Mouse (Mus musculus) forebrain, embryonic 14.5 days (tissue): ENCODE results near the gene Slc25a28. TPM values are rescaled to one million over a fixed set of nuclear protein-coding genes. Genes with fewer than 3 reads are reported as not detected.
A peak's percentile ranks its signal among the peaks of the same experiment; 100 is the strongest.

Experiments used
- ATAC-seq: fragments of 200-750 bp; cut with Nextera tagmentation; 2 replicates; pipeline ENCODE4 v1.8.0; 2017; ENCODE audit warnings: mild to moderate bottlenecking, moderate library complexity
- DNase-seq: peaks from one replicate; pipeline ENCODE4 v3.0.0-alpha.2; 2015; ENCODE audit warnings: low spot score
- H3K27ac ChIP-seq: fragments of 300-500 bp; sonication (generic); 2 replicates; pipeline ENCODE4 v1.5.1; 2014; ENCODE audit warnings: low read depth, mild to moderate bottlenecking, control low read depth, low read length, moderate library complexity
- H3K27me3 ChIP-seq: fragments of 300-500 bp; sonication (generic); replicated peaks from 2 replicates; pipeline ENCODE4 v1.6.1; 2014; ENCODE audit warnings: low read length, control low read depth, mixed read lengths; ENCODE audit not compliant: control insufficient read depth, insufficient read depth
- H3K36me3 ChIP-seq: fragments of 300-500 bp; sonication (generic); 2 replicates; pipeline ENCODE4 v1.6.1; 2014; ENCODE audit warnings: low read length, control low read depth; ENCODE audit not compliant: control insufficient read depth, insufficient read depth
- H3K4me1 ChIP-seq: fragments of 300-500 bp; sonication (generic); 2 replicates; pipeline ENCODE4 v1.6.1; 2014; ENCODE audit warnings: antibody characterized with exemption, low read length, control low read depth; ENCODE audit not compliant: control insufficient read depth, insufficient read depth
- H3K4me2 ChIP-seq: fragments of 300-500 bp; sonication (generic); 2 replicates; pipeline ENCODE4 v1.6.1; 2014; ENCODE audit warnings: mild to moderate bottlenecking, control low read depth, low read length
- H3K4me3 ChIP-seq: fragments of 300-500 bp; sonication (generic); 2 replicates; pipeline ENCODE4 v1.5.1; 2014; ENCODE audit warnings: low read depth, low read length, control low read depth
- H3K9ac ChIP-seq: fragments of 300-500 bp; sonication (generic); 2 replicates; pipeline ENCODE4 v1.6.1; 2014; ENCODE audit warnings: mild to moderate bottlenecking, low read length, control low read depth, moderate library complexity
- H3K9me3 ChIP-seq: fragments of 300-500 bp; sonication (generic); replicated peaks from 2 replicates; pipeline ENCODE4 v1.6.1; 2016; ENCODE audit warnings: low read length, control low read depth, mixed read lengths; ENCODE audit not compliant: control insufficient read depth
- WGBS: fragments of 180-500 bp; shearing (Covaris S2); extraction: QIAGEN DNeasy Blood & Tissue Kit; methylation state at CpG from one replicate; pipeline ENCODE4 v1.1.7; 2014; 5-methylcytosine and 5-hydroxymethylcytosine counted together
- polyA plus RNA-seq: library from polyadenylated mRNA; unstranded; fragments of >200 nt; fragmentation: Nextera tagmentation; extraction: Ambion mirVana; gene quantifications from 2 replicates; pipeline ENCODE4 v1.2.1, GENCODE M21; 2014

Gene Slc25a28
- polyA plus RNA-seq, 1 experiment from 2014 or later: 12.0 TPM

DNA sequence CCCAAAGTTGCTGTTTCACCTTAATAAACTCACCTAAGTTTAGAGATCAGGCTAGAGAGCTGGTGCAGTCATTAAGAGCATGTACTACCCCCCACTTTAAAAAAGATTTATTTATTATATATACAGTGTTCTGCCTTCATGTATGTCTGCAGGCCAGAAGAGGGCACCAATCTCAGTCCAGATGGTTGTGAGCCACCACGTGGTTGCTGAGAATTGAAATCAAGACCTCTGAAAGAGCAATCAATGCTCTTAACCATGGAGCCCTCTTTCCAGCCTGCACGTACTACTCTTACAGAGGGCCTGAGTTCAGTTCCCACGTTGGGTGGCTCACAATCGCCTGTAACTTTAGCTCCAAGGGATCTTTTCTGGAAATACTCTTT lies 7.3 kb downstream of the Slc25a28 start:
- ATAC-seq (no peak), DNase-seq (no peak)
- Histone ChIP-seq H3K9me3 (no peaks in the 10 kb centered on the region), H3K4me3 (no peak overlapping the region), H3K4me1 (peaks cover 1% of the 10 kb centered on the region; the same call in 1 of the 2 replicates), H3K36me3 (peaks cover 23% of the 10 kb centered on the region), H3K9ac (no peak overlapping the region), H3K27me3 (no peaks in the 10 kb centered on the region), H3K4me2 (no peak overlapping the region), H3K27ac (no peak overlapping the region)
- WGBS: 66% methylated on average over 4 of the region's 4 CpGs

DNA sequence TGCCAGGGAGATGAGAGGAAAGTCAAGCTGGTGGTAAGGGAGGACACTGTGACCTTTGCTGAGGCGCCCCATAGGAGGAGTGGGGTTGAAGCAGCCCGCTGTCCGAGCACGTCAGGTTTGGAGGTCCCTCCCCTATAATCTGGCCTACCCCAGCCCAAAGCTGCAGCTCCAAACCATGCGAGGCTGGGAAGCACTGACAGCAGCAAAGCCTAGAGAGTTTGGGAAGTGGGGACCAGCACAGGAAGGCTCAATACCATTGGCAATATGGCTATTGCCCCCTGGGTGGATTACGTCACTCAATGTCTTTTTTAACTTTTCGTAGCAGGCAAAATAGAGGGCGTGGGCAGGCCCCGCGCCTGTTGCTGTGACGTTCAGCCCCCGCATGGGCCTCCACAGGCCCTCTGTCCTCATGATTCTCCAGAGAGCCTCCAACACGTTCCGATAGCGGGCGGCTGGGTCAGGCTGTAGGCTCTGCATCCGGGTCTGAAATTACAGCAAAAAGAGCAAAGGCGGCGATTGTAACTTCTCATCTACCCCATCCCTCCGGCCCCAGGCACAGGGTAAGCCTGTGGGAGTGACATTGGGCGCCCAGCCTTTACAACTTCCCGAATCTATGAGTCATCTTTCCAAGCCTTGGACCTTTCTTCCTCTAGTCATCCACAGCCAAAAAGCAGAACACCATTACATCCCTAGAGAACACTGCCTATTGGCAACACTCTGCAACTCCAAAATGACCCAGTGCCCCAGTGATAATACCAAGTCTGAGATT lies 7.8 kb downstream of the Slc25a28 start:
- ATAC-seq (no peak), DNase-seq (no peak)
- H3K27ac ChIP-seq: no peak overlapping the region
- no peaks in the 10 kb centered on the region for H3K4me1 ChIP-seq
- H3K27me3 ChIP-seq: no peaks in the 10 kb centered on the region
- H3K9ac ChIP-seq: no peak overlapping the region
- H3K36me3 ChIP-seq: peaks cover 23% of the 10 kb centered on the region
- H3K9me3 ChIP-seq: no peaks in the 10 kb centered on the region
- H3K4me2 ChIP-seq: no peak overlapping the region
- 85% methylated on average over 22 of the region's 22 CpGs for WGBS
- no peak overlapping the region for H3K4me3 ChIP-seq

DNA sequence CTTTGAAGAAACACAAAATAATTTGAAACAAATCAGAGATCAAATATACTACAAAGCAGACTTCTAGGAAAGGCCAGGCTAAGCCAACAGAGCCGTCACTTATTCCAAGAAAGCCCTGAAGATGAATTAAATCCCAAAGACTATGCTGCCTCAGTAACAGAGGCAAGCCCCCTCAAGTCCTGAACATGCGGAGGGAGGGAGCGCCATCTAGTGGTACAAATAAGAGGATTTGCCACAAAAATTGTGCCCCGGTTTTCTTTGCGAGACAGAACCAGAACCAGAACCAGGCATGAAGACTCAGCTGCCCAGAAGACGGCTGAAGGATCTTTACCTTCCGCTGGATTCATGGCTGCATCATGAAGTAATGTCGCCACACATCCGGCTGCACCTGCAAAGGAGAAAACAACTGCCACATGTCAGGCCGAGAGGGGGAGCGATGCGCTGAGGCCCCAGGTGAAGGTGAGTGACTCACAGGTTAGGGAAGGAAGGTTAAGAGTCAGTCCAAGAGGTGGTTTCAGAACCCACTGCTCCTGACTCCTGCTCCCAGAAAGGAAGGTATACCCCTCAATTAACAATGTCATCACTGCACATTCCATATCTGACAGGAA lies 9.1 kb downstream of the Slc25a28 start:
- 50% methylated on average over 12 of the region's 12 CpGs for WGBS

DNA sequence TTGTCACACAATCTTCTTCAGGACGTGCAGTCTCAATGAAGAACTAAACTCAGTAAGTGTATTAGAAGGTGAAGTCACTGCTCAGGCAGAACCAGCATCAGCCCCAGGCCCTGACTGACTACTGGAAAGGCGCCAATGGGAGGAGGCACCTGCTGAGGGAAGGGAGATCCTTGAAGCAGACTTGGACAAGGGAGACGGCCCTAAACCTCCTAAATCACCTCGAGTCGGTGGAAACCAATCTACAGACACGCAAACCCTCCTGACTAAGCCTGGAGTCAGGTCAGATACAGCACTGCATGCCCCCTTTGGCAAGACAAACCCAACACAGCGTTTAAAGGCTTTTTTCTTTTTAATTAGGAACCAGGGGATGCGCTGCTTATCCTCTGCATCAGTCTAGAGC lies 11.2 kb downstream of the Slc25a28 start:
- DNase-seq (no peak), ATAC-seq (no peak)
- Histone ChIP-seq H3K36me3 (peaks cover 20% of the 10 kb centered on the region), H3K27me3 (no peaks in the 10 kb centered on the region), H3K9me3 (no peaks in the 10 kb centered on the region), H3K4me2 (no peak overlapping the region), H3K4me3 (no peak overlapping the region), H3K4me1 (no peaks in the 10 kb centered on the region), H3K9ac (no peak overlapping the region), H3K27ac (no peak overlapping the region)
- 86% methylated on average over 8 of the region's 8 CpGs for WGBS

More for the DNA sequence above, 9.1 kb downstream of the Slc25a28 start:
- no peak overlapping the region for H3K4me2 ChIP-seq
- H3K36me3 ChIP-seq: peaks cover 23% of the 10 kb centered on the region
- H3K4me3 ChIP-seq: no peak overlapping the region
- H3K9ac ChIP-seq: no peak overlapping the region
- DNase-seq (peak; percentile 79), ATAC-seq (no peak)
- H3K9me3 ChIP-seq: no peaks in the 10 kb centered on the region
- no peaks in the 10 kb centered on the region for H3K4me1 ChIP-seq
- H3K27me3 ChIP-seq: no peaks in the 10 kb centered on the region
- H3K27ac ChIP-seq: no peak overlapping the region

- Histone ChIP-seq H3K27ac (no peak overlapping the region), H3K27me3 (no peaks in the 10 kb centered on the region), H3K4me3 (no peak overlapping the region), H3K9me3 (no peaks in the 10 kb centered on the region), H3K4me1 (no peaks in the 10 kb centered on the region), H3K36me3 (peaks cover 20% of the 10 kb centered on the region), H3K4me2 (no peak overlapping the region), H3K9ac (no peak overlapping the region)
- WGBS: 35% methylated on average over 19 of the region's 19 CpGs
- ATAC-seq: no peak
- peak; percentile 28 for DNase-seq
Observed at GRCm38 (mm10) chr19:43662176-43662967, 12.3 kb downstream of the Slc25a28 start.

DNA sequence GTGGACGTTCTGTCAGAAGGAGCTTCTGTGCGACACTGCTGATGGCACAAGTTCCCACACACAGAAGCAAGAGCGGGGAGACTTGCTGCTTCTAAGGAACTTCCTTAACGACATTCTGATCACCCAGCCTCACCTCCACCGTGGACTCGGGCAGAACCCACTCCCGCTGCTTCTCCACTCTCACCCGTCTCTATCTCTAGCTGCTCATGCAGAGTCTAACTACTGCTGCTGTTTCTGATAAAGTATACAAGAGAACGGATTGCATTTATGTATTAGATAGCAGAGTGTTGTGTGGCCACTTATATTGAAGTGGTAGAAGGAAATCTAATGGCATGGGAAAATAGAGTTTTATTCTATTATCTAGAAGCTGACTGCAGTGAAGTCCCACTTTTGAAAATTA lies 13.9 kb downstream of the Slc25a28 start:
- DNase-seq: no peak
- ATAC-seq: no peak
- peaks cover 20% of the 10 kb centered on the region for H3K36me3 ChIP-seq
- H3K4me1 ChIP-seq: no peaks in the 10 kb centered on the region
- H3K9ac ChIP-seq: no peak overlapping the region
- no peaks in the 10 kb centered on the region for H3K9me3 ChIP-seq
- H3K4me2 ChIP-seq: no peak overlapping the region
- H3K4me3 ChIP-seq: no peak overlapping the region
- 84% methylated on average over 9 of the region's 9 CpGs for WGBS
- H3K27me3 ChIP-seq: no peaks in the 10 kb centered on the region
- no peak overlapping the region for H3K27ac ChIP-seq

DNA sequence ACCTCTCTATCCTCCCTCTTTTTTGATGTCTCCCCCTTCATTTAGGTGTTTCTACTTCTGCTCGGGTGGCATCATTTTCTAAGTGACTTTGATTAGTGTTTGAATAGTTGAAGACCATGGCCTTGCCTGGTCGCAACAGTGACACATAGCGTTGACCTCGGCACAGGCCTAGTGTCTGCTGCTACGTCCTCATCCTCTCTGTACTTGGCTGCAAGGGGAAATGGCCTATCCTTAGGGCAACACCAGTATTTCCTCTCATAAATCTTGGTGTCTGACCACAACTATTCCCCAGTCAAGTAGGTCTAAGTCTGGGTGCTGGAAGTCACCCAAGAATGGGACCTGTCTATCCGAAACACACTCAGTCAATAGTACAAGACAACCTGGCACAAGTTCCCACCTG lies 15.0 kb downstream of the Slc25a28 start:
- no peak overlapping the region for H3K4me2 ChIP-seq
- no peaks in the 10 kb centered on the region for H3K27me3 ChIP-seq
- no peak overlapping the region for H3K4me3 ChIP-seq
- peaks cover 20% of the 10 kb centered on the region for H3K36me3 ChIP-seq
- H3K9me3 ChIP-seq: no peaks in the 10 kb centered on the region
- no peak overlapping the region for H3K27ac ChIP-seq
- H3K9ac ChIP-seq: no peak overlapping the region
- H3K4me1 ChIP-seq: no peaks in the 10 kb centered on the region
- ATAC-seq (no peak), DNase-seq (no peak)
- 88% methylated on average over 6 of the region's 6 CpGs for whole genome bisulfite sequencing

DNA sequence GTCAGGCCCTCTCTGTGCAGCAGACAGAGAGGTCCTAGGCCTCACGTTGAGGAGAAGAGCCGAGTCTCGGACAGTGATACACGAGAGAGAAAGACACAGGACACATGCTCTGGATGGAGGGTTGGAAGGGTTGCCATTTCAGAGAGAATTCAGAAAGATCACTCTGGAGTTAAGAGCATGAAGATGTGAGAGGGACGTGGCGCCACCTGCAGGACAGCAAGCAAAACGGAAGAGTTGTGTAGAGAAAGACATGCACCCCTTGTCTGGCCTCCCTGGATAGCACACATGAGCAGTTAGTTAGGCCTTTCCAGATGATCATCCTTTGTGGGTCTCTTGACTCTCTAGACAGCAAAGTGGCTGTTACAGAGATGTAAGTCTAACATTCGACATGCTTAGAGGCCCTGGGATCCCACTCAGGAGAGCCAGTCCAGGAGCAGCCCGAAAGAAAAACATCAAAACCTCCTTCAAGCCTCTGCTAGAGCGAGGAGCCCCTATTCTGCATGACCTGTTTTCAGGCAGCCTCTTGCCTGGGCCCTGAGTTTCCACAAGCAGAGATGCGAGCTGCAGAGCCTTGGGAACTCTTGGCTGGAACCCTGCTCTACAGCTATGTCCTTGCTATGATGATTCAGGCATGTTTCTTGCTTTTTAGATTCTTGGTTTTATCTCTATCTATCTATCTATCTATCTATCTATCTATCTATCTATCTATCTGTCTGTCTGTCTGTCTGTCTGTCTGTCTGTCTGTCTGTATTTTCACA lies 18.8 kb downstream of the Slc25a28 start:
- H3K4me1 ChIP-seq: no peaks in the 10 kb centered on the region
- ATAC-seq (no peak; the same call in 1 of the 2 replicates), DNase-seq (peak; percentile 80)
- no peak overlapping the region for H3K4me3 ChIP-seq
- no peaks in the 10 kb centered on the region for H3K9me3 ChIP-seq
- no peaks in the 10 kb centered on the region for H3K36me3 ChIP-seq
- H3K27ac ChIP-seq: no peak overlapping the region
- no peak overlapping the region for H3K4me2 ChIP-seq
- no peak overlapping the region for H3K9ac ChIP-seq
- H3K27me3 ChIP-seq: no peaks in the 10 kb centered on the region
- 40% methylated on average over 11 of the region's 11 CpGs for WGBS
